Mouse (Mus musculus) forebrain, embryonic 15.5 days (tissue): ENCODE results near the gene Yrdc. TPM values are rescaled to one million over a fixed set of nuclear protein-coding genes. Genes with fewer than 3 reads are reported as not detected.

Source experiments
- ATAC-seq: fragments of 200-750 bp; cut with Nextera tagmentation; replicated peaks from 2 replicates; pipeline ENCODE4 v1.8.0; 2017; ENCODE audit warnings: mild to moderate bottlenecking, moderate TSS enrichment, moderate library complexity
- H3K27ac ChIP-seq: fragments of 300-500 bp; sonication (generic); replicated peaks from 2 replicates; pipeline ENCODE4 v1.5.1; 2015; ENCODE audit warnings: mild to moderate bottlenecking, inconsistent platforms
- H3K27me3 ChIP-seq: fragments of 300-500 bp; sonication (generic); 2 replicates; pipeline ENCODE4 v1.6.1; 2015; ENCODE audit warnings: inconsistent platforms
- H3K36me3 ChIP-seq: fragments of 300-500 bp; sonication (generic); 2 replicates; pipeline ENCODE4 v1.6.1; 2015; ENCODE audit warnings: mild to moderate bottlenecking, inconsistent platforms
- H3K4me1 ChIP-seq: fragments of 300-500 bp; sonication (generic); 2 replicates; pipeline ENCODE4 v1.6.1; 2015; ENCODE audit warnings: inconsistent platforms
- H3K4me2 ChIP-seq: fragments of 300-500 bp; sonication (generic); replicated peaks from 2 replicates; pipeline ENCODE4 v1.6.1; 2015; ENCODE audit warnings: mild to moderate bottlenecking, inconsistent platforms
- H3K4me3 ChIP-seq: fragments of 300-500 bp; sonication (generic); 2 replicates; pipeline ENCODE4 v1.5.1; 2015; ENCODE audit warnings: mild to moderate bottlenecking, inconsistent platforms
- H3K9ac ChIP-seq: fragments of 300-500 bp; sonication (generic); replicated peaks from 2 replicates; pipeline ENCODE4 v1.6.1; 2015; ENCODE audit warnings: mild to moderate bottlenecking, inconsistent platforms
- H3K9me3 ChIP-seq: fragments of 300-500 bp; sonication (generic); 2 replicates; pipeline ENCODE4 v1.6.1; 2016; ENCODE audit warnings: inconsistent platforms
- WGBS: fragments of 180-500 bp; shearing (Covaris S2); methylation state at CpG from one replicate; pipeline ENCODE4 v1.1.7; 2015; ENCODE audit warnings: mixed read lengths; 5-methylcytosine and 5-hydroxymethylcytosine counted together
- polyA plus RNA-seq: library from polyadenylated mRNA; unstranded; fragments of >200 nt; fragmentation: Nextera tagmentation; extraction: Ambion mirVana; gene quantifications from 2 replicates; pipeline ENCODE4 v1.2.1, GENCODE M21; 2015

The Yrdc gene
- polyA plus RNA-seq, 1 experiment from 2014 or later = 51.1 TPM

GRCm38 (mm10) chr4:124858370-124858769 is 7.9 kb downstream of the Yrdc start:
- WGBS = 81% methylated on average over 5 of the region's 5 CpGs
- Histone ChIP-seq H3K27me3 (no peaks in the 10 kb centered on the region), H3K27ac (no peak overlapping the region), H3K36me3 (peaks cover 52% of the 10 kb centered on the region), H3K4me1 (peaks cover 24% of the 10 kb centered on the region), H3K9me3 (no peaks in the 10 kb centered on the region), H3K9ac (no peak overlapping the region), H3K4me2 (no peak overlapping the region), H3K4me3 (no peak overlapping the region)
- no peak for ATAC-seq

- no peak for ATAC-seq
- no peaks in the 10 kb centered on the region for H3K27me3 ChIP-seq
- H3K9me3 ChIP-seq = no peaks in the 10 kb centered on the region
- WGBS = 23% methylated on average over 7 of the region's 7 CpGs
- peak overlapping the region; percentile 80 for H3K4me3 ChIP-seq
- H3K4me2 ChIP-seq = peak overlapping the region; percentile 82
- no peak overlapping the region for H3K27ac ChIP-seq
- peaks cover 24% of the 10 kb centered on the region for H3K4me1 ChIP-seq
- peaks cover 34% of the 10 kb centered on the region for H3K36me3 ChIP-seq
- H3K9ac ChIP-seq = peak overlapping the region; percentile 83
These were observed 10.0 kb downstream of the Yrdc start for GRCm38 (mm10) chr4:124860446-124860845.

GRCm38 (mm10) chr4:124861283-124862188 is 11.1 kb downstream of the Yrdc start, which contains the start of gene Maneal:
Gene Maneal (minus strand): TSS chr4:124862171.
- Histone ChIP-seq H3K27ac (peak within 1 kb of the TSS; percentile 77), H3K36me3 (peaks cover 23% of the 10 kb centered on the region), H3K9ac (peak within 1 kb of the TSS; percentile 83), H3K4me3 (peak within 1 kb of the TSS; percentile 80), H3K4me2 (peak within 1 kb of the TSS; percentile 82), H3K27me3 (no peaks in the 10 kb centered on the region), H3K9me3 (no peaks in the 10 kb centered on the region), H3K4me1 (peaks cover 24% of the 10 kb centered on the region)
- 2% methylated on average over 76 of the region's 77 CpGs for whole genome bisulfite sequencing
- peak; percentile 34 for ATAC-seq

GRCm38 (mm10) chr4:124872719-124873118 is 22.2 kb downstream of the Yrdc start:
- Histone ChIP-seq H3K27ac (no peak overlapping the region), H3K4me3 (no peak overlapping the region), H3K4me1 (no peaks in the 10 kb centered on the region), H3K4me2 (no peak overlapping the region), H3K36me3 (no peaks in the 10 kb centered on the region), H3K9ac (no peak overlapping the region), H3K9me3 (no peaks in the 10 kb centered on the region), H3K27me3 (no peaks in the 10 kb centered on the region)
- WGBS = 100% methylated on average over 1 of the region's 1 CpGs
- no peak for ATAC-seq

- Histone ChIP-seq H3K27ac (no peak within 1 kb of the TSS), H3K4me3 (peak within 1 kb of the TSS; percentile 52), H3K9ac (peak within 1 kb of the TSS; percentile 43), H3K27me3 (peaks cover 38% of the 10 kb centered on the region), H3K4me2 (peak within 1 kb of the TSS; percentile 88), H3K36me3 (no peaks in the 10 kb centered on the region), H3K9me3 (no peaks in the 10 kb centered on the region), H3K4me1 (peaks cover 18% of the 10 kb centered on the region)
- ATAC-seq = 0 out of 2 replicates have a peak, but pooled peaks have one; percentile 3
- 6% methylated on average over 11 of the region's 11 CpGs for WGBS
These were observed 30.1 kb downstream of the Yrdc start, which contains the start of gene Epha10 for GRCm38 (mm10) chr4:124880599-124880998. Gene Epha10 (plus strand): TSS chr4:124880899.

- H3K27me3 ChIP-seq = peaks cover 43% of the 10 kb centered on the region
- peak overlapping the region; percentile 52 for H3K4me3 ChIP-seq
- H3K9ac ChIP-seq = peak overlapping the region; percentile 43
- no peak overlapping the region for H3K27ac ChIP-seq
- H3K4me1 ChIP-seq = peaks cover 18% of the 10 kb centered on the region
- H3K36me3 ChIP-seq = no peaks in the 10 kb centered on the region
- H3K9me3 ChIP-seq = no peaks in the 10 kb centered on the region
- WGBS = under 1% methylated on average over 37 of the region's 37 CpGs
- ATAC-seq = peak; percentile 98
- peak overlapping the region; percentile 88 for H3K4me2 ChIP-seq
These were observed 30.9 kb downstream of the Yrdc start for GRCm38 (mm10) chr4:124881341-124881908.

GRCm38 (mm10) chr4:124882151-124882729 is 31.8 kb downstream of the Yrdc start:
- Histone ChIP-seq H3K27me3 (peaks cover 45% of the 10 kb centered on the region), H3K9me3 (no peaks in the 10 kb centered on the region), H3K4me1 (peaks cover 18% of the 10 kb centered on the region), H3K4me2 (peak overlapping the region; percentile 88), H3K4me3 (peak overlapping the region; percentile 52), H3K36me3 (no peaks in the 10 kb centered on the region), H3K27ac (no peak overlapping the region), H3K9ac (peak overlapping the region; percentile 43)
- under 1% methylated on average over 37 of the region's 37 CpGs for WGBS
- peak; percentile 36 for ATAC-seq

GRCm38 (mm10) chr4:124888702-124889101 is 38.2 kb downstream of the Yrdc start:
- Histone ChIP-seq H3K27ac (no peak overlapping the region), H3K36me3 (no peaks in the 10 kb centered on the region), H3K9me3 (no peaks in the 10 kb centered on the region), H3K4me1 (no peaks in the 10 kb centered on the region), H3K27me3 (peaks cover 38% of the 10 kb centered on the region), H3K4me3 (no peak overlapping the region), H3K9ac (no peak overlapping the region), H3K4me2 (no peak overlapping the region)
- 66% methylated on average over 7 of the region's 7 CpGs for WGBS
- ATAC-seq = no peak

- H3K9me3 ChIP-seq = no peaks in the 10 kb centered on the region
- no peaks in the 10 kb centered on the region for H3K36me3 ChIP-seq
- H3K27ac ChIP-seq = no peak overlapping the region
- no peak for ATAC-seq
- H3K4me3 ChIP-seq = no peak overlapping the region
- WGBS = 76% methylated on average over 2 of the region's 2 CpGs
- H3K9ac ChIP-seq = no peak overlapping the region
- H3K4me2 ChIP-seq = no peak overlapping the region
- peaks cover 6% of the 10 kb centered on the region; the same call in 1 of the 2 replicates for H3K4me1 ChIP-seq
- peaks cover 48% of the 10 kb centered on the region for H3K27me3 ChIP-seq
These were observed 39.5 kb downstream of the Yrdc start for GRCm38 (mm10) chr4:124889935-124890334.

- Histone ChIP-seq H3K36me3 (no peaks in the 10 kb centered on the region), H3K4me1 (peaks cover 10% of the 10 kb centered on the region; the same call in 1 of the 2 replicates), H3K4me3 (no peak overlapping the region), H3K27ac (no peak overlapping the region), H3K4me2 (no peak overlapping the region), H3K9me3 (no peaks in the 10 kb centered on the region), H3K27me3 (peaks cover 51% of the 10 kb centered on the region), H3K9ac (no peak overlapping the region)
- ATAC-seq = no peak
- WGBS = 74% methylated on average over 5 of the region's 5 CpGs
These were observed 40.4 kb downstream of the Yrdc start for GRCm38 (mm10) chr4:124890831-124891230.

- Histone ChIP-seq H3K27me3 (peaks cover 52% of the 10 kb centered on the region), H3K4me3 (peak overlapping the region; percentile 51; the same call in 1 of the 2 replicates), H3K4me2 (0 out of 2 replicates have a peak overlapping the region, but pooled peaks have one; percentile 74), H3K36me3 (no peaks in the 10 kb centered on the region), H3K4me1 (peaks cover 16% of the 10 kb centered on the region), H3K27ac (no peak overlapping the region), H3K9ac (no peak overlapping the region), H3K9me3 (no peaks in the 10 kb centered on the region)
- no peak for ATAC-seq
- WGBS = 28% methylated on average over 6 of the region's 6 CpGs
These were observed 43.3 kb downstream of the Yrdc start for GRCm38 (mm10) chr4:124893769-124894168.
